Mouse (Mus musculus) spleen, adult 2 months (tissue): ENCODE measurements around the gene Adgra3.

ENCODE experiments used
- CTCF ChIP-seq: fragments of 200-500 bp; IDR thresholded peaks from 2 replicates; pipeline ENCODE4 v1.5.1; 2011; ENCODE audit warnings: mild to moderate bottlenecking, inconsistent platforms; ENCODE audit not compliant: insufficient read depth, insufficient read length, insufficient replicate concordance; ENCODE audit errors: extremely low read depth
- POLR2A ChIP-seq: fragments of 200-500 bp; IDR thresholded peaks from 2 replicates; pipeline ENCODE4 v1.6.1; 2011; ENCODE audit warnings: low read depth, low read length, inconsistent platforms

GRCm38 (mm10) chr5:49915695-49916106, 143.1 kb downstream of the Adgra3 start:
- TF ChIP-seq CTCF (no peak), POLR2A (no peak)
